Mouse (Mus musculus): ENCODE measurements around the gene Triobp. TPM values are rescaled to one million over a fixed set of nuclear protein-coding genes. Genes with fewer than 3 reads are reported as not detected.

Gene Triobp
- polyA plus RNA-seq, 1 experiment, result 47.6 TPM

DNA sequence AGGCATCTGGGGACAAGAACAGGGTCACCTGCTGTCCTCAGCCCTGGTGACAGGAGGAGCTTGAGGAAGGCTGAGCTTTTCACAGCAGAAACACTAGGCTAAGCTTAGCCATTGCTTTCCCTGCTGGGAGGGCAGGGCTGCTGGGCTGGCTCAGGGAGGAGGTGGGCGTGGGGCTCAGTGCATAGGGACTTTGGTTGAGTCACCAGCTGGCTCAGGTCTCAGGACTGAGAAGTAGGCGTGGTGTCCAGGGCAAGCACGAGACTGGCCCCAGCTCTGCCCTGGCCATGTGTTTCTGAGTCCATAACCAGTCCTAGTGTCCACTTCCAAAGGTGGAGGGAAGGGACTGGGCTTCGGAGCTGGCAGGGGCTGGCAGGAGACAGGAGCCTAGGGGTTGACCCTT is 12.6 kb downstream of the Triobp start:
- H3K4me3 ChIP-seq (ENCODE audit: insufficient read depth, low read depth, low read length), result no peak overlapping the region
- no peaks in the 10 kb centered on the region for H3K27me3 ChIP-seq (replicated peaks; ENCODE audit: control insufficient read depth, insufficient read depth, low read length)
- WGBS, result 67% methylated on average over 4 of the region's 4 CpGs
- H3K27ac ChIP-seq (ENCODE audit: insufficient read depth, low read depth, low read length), result no peak overlapping the region
- no peak for TF ChIP-seq CTCF (conservative IDR thresholded peaks at IDR 0.05; ENCODE audit: insufficient read depth, insufficient read length, low read depth, low read length)
- no peak for TF ChIP-seq POLR2A (IDR thresholded peaks at IDR 0.05; ENCODE audit: low read depth, low read length)
- DNase-seq, result no peak
- no peaks in the 10 kb centered on the region for H3K4me1 ChIP-seq (ENCODE audit: control insufficient read depth, insufficient read depth, low read length)
- H3K36me3 ChIP-seq (ENCODE audit: control insufficient read depth, insufficient read depth, low read length), result no peaks in the 10 kb centered on the region

DNA sequence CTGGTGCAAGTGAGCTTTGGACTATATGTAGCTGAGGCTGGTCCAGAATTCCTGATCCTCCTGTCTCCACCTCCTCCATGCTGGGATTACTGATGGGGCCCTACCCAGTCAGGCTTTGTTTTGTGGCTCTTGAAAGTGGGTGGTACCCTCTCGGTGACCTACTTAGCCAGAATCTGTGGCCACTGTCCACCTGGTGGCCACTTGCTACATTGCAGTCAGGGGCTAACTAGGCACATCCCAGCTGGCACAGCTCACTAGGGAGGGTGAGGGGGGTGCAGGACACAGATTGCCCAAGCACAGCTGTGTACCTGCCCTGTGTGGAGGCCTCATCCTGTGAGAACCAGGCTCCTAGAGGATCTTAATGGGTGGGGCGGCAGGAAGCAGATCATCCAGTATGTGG is 15.4 kb downstream of the Triobp start:
- Histone ChIP-seq H3K27me3 (replicated peaks; ENCODE audit: control insufficient read depth, insufficient read depth, low read length) (no peaks in the 10 kb centered on the region), H3K4me3 (ENCODE audit: insufficient read depth, low read depth, low read length) (no peak overlapping the region), H3K4me1 (ENCODE audit: control insufficient read depth, insufficient read depth, low read length) (no peaks in the 10 kb centered on the region), H3K27ac (ENCODE audit: insufficient read depth, low read depth, low read length) (no peak overlapping the region), H3K36me3 (ENCODE audit: control insufficient read depth, insufficient read depth, low read length) (no peaks in the 10 kb centered on the region)
- WGBS, result 12% methylated on average over 2 of the region's 2 CpGs
- TF ChIP-seq CTCF (conservative IDR thresholded peaks at IDR 0.05; ENCODE audit: insufficient read depth, insufficient read length, low read depth, low read length), result peak; percentile 88
- TF ChIP-seq POLR2A (IDR thresholded peaks at IDR 0.05; ENCODE audit: low read depth, low read length), result no peak
- peak; percentile 73 for DNase-seq

DNA sequence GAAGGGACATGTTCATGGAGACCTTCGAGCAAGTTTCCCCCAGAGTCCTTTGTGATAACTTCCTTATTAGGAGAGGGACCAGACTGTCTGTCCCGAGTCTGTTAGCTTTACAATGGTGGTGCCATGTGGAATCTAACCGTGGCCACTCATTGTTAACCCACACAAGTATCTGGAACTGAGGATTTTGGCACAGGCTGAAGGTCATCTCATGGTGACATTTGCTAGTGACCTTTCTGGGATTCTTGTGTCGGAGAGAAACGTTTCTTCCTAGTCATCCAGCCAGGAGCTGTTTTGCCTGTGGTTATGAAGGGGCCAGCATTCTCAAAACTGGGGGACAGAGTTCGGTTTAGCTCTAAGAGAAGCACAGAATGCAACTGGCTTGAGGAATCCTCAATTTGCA is 24.1 kb downstream of the Triobp start:
- DNase-seq, result no peak
- TF ChIP-seq POLR2A (IDR thresholded peaks at IDR 0.05; ENCODE audit: low read depth, low read length), result no peak
- TF ChIP-seq CTCF (conservative IDR thresholded peaks at IDR 0.05; ENCODE audit: insufficient read depth, insufficient read length, low read depth, low read length), result no peak
- Histone ChIP-seq H3K4me1 (ENCODE audit: control insufficient read depth, insufficient read depth, low read length) (no peaks in the 10 kb centered on the region), H3K27me3 (replicated peaks; ENCODE audit: control insufficient read depth, insufficient read depth, low read length) (no peaks in the 10 kb centered on the region), H3K36me3 (ENCODE audit: control insufficient read depth, insufficient read depth, low read length) (no peaks in the 10 kb centered on the region), H3K27ac (ENCODE audit: insufficient read depth, low read depth, low read length) (no peak overlapping the region), H3K4me3 (ENCODE audit: insufficient read depth, low read depth, low read length) (no peak overlapping the region)
- 61% methylated on average over 6 of the region's 6 CpGs for WGBS

DNA sequence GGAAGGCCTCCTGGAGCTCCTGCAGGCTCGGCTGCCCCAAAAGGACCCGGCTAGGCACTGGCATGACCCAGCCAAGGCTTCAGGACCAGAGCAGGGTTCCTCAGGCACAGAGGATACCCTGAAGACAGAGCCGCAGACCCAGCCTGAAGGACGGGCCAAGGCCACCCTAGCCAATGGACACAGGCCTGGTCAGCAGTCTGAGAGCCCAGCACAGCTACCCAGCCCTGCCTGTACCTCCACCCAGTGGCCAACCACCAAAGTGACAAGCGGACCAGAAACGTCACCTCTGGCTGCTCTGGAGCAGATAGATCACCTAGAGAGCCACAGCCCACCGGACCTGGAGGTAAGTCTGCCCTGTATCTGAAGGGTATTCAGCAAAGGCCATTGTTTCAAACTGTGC is 26.4 kb downstream of the Triobp start:
- 74% methylated on average over 7 of the region's 7 CpGs for WGBS
- DNase-seq, result peak; percentile 18
- H3K4me3 ChIP-seq (ENCODE audit: insufficient read depth, low read depth, low read length), result no peak overlapping the region
- H3K4me1 ChIP-seq (ENCODE audit: control insufficient read depth, insufficient read depth, low read length), result no peaks in the 10 kb centered on the region
- no peaks in the 10 kb centered on the region for H3K27me3 ChIP-seq (replicated peaks; ENCODE audit: control insufficient read depth, insufficient read depth, low read length)
- H3K27ac ChIP-seq (ENCODE audit: insufficient read depth, low read depth, low read length), result no peak overlapping the region
- TF ChIP-seq POLR2A (IDR thresholded peaks at IDR 0.05; ENCODE audit: low read depth, low read length) (no peak), CTCF (conservative IDR thresholded peaks at IDR 0.05; ENCODE audit: insufficient read depth, insufficient read length, low read depth, low read length) (no peak; the same call in 1 of the 2 replicates)
- no peaks in the 10 kb centered on the region for H3K36me3 ChIP-seq (ENCODE audit: control insufficient read depth, insufficient read depth, low read length)

DNA sequence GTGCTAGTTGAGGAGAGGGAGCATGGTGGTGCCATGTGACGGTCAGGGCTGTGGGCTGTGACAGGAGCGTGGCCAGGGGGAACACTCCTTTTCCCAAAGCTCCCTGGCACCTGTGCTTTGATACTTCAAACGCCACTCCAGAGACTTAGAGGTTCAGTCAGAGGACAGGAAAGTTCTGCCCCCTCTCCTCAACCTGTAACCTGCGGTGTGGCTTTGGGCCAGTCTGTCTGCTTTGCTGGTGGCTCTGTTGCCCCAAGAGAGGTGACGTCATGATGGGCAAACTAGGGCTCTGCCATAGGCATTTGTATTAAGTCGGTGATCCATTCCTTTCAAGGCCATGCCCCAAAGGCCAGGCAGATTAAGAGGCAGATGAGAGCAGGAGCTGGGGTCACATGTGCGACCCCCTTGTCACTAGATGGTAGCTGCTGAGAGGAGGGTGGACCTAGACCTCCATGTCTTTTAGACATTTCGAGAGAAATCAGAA is 30.2 kb downstream of the Triobp start:
- Histone ChIP-seq H3K27ac (ENCODE audit: insufficient read depth, low read depth, low read length) (no peak overlapping the region), H3K27me3 (replicated peaks; ENCODE audit: control insufficient read depth, insufficient read depth, low read length) (no peaks in the 10 kb centered on the region), H3K4me3 (ENCODE audit: insufficient read depth, low read depth, low read length) (no peak overlapping the region), H3K36me3 (ENCODE audit: control insufficient read depth, insufficient read depth, low read length) (no peaks in the 10 kb centered on the region), H3K4me1 (ENCODE audit: control insufficient read depth, insufficient read depth, low read length) (peaks cover 4% of the 10 kb centered on the region; the same call in 1 of the 2 replicates)
- no peak for DNase-seq
- TF ChIP-seq POLR2A (IDR thresholded peaks at IDR 0.05; ENCODE audit: low read depth, low read length), result no peak
- no peak for TF ChIP-seq CTCF (conservative IDR thresholded peaks at IDR 0.05; ENCODE audit: insufficient read depth, insufficient read length, low read depth, low read length)
- 93% methylated on average over 8 of the region's 8 CpGs for WGBS

DNA sequence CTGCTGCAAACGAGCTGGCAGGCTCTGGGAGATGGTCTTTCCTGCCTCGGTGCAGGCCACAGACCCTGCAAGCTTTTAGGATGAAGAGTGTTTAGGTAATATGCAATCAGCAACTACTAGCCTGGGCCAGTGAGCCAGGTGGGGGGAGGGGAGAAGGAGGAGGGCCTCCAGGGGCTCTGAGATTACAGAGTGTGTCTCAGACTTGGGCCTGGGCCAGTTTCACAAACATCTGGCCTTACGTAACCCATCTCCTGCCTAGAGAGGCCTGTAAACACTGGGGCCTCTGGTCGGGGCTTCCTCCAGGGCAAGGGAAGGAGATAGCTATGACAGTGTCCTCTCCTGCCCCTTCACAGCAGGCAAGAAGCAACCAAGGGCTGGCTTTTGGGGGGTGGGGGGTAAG is 31.4 kb downstream of the Triobp start:
- H3K27me3 ChIP-seq (replicated peaks; ENCODE audit: control insufficient read depth, insufficient read depth, low read length), result no peaks in the 10 kb centered on the region
- TF ChIP-seq POLR2A (IDR thresholded peaks at IDR 0.05; ENCODE audit: low read depth, low read length) (no peak), CTCF (conservative IDR thresholded peaks at IDR 0.05; ENCODE audit: insufficient read depth, insufficient read length, low read depth, low read length) (no peak)
- H3K36me3 ChIP-seq (ENCODE audit: control insufficient read depth, insufficient read depth, low read length), result no peaks in the 10 kb centered on the region
- no peak overlapping the region for H3K27ac ChIP-seq (ENCODE audit: insufficient read depth, low read depth, low read length)
- 25% methylated on average over 4 of the region's 4 CpGs for WGBS
- H3K4me1 ChIP-seq (ENCODE audit: control insufficient read depth, insufficient read depth, low read length), result peaks cover 4% of the 10 kb centered on the region; the same call in 1 of the 2 replicates
- peak; percentile 65 for DNase-seq
- H3K4me3 ChIP-seq (ENCODE audit: insufficient read depth, low read depth, low read length), result no peak overlapping the region

DNA sequence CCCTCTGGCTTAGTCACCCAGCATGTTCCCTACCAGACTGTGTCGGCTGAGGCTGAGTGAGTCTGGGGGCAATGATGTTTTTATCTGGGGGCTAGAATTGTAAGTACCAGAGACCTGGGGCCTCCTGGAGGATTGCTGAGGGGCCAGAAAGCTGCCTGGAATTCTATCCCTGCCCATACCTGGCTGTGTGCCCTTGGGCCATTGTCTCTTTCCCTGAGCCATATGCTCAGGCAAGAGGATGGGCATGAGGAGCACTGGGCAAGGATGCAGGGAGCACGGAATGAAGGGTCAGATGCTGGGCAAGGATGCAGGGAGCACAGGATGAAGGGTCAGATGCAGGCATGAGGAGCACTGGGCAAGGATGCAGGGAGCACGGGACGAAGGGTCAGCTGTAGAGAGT is 32.6 kb downstream of the Triobp start:
- TF ChIP-seq POLR2A (IDR thresholded peaks at IDR 0.05; ENCODE audit: low read depth, low read length) (no peak), CTCF (conservative IDR thresholded peaks at IDR 0.05; ENCODE audit: insufficient read depth, insufficient read length, low read depth, low read length) (no peak)
- H3K36me3 ChIP-seq (ENCODE audit: control insufficient read depth, insufficient read depth, low read length), result no peaks in the 10 kb centered on the region
- DNase-seq, result no peak
- peaks cover 11% of the 10 kb centered on the region; the same call in 1 of the 2 replicates for H3K4me1 ChIP-seq (ENCODE audit: control insufficient read depth, insufficient read depth, low read length)
- H3K27me3 ChIP-seq (replicated peaks; ENCODE audit: control insufficient read depth, insufficient read depth, low read length), result no peaks in the 10 kb centered on the region
- WGBS, result 90% methylated on average over 4 of the region's 4 CpGs
- H3K27ac ChIP-seq (ENCODE audit: insufficient read depth, low read depth, low read length), result no peak overlapping the region
- no peak overlapping the region for H3K4me3 ChIP-seq (ENCODE audit: insufficient read depth, low read depth, low read length)

All from kidney, adult 2 months (tissue).